Mouse (Mus musculus) layer of hippocampus, adult 6 months (tissue): ENCODE results near the gene Cdc27. TPM values are rescaled to one million over a fixed set of nuclear protein-coding genes. Genes with fewer than 3 reads are reported as not detected.

Experiments
- long read RNA-seq, 2 experiments: library from polyadenylated mRNA; unstranded; transcript quantifications; one replicate each; pipeline ENCODE4 v2.0.0; 2019 to 2020
- polyA plus RNA-seq: library from polyadenylated mRNA; unstranded; fragments of <200 nt; fragmentation: Nextera tagmentation; gene quantifications from 2 replicates; pipeline ENCODE4 v1.2.3, GENCODE M21; 2021

The Cdc27 gene
- polyA plus RNA-seq, result 10.2 and 11.5 TPM in 2 replicates
- long read RNA-seq, experiment 1, full-length matches to known transcripts, result 1 of 25 reads
- long read RNA-seq, experiment 1, partial matches to known transcripts, result 12 of 25 reads
- long read RNA-seq, experiment 1, other reads (novel, unspliced or antisense), result 12 of 25 reads
- long read RNA-seq, experiment 2, full-length matches to known transcripts, result 21 of 60 reads
- long read RNA-seq, experiment 2, partial matches to known transcripts, result 19 of 60 reads
- long read RNA-seq, experiment 2, other reads (novel, unspliced or antisense), result 20 of 60 reads

DNA sequence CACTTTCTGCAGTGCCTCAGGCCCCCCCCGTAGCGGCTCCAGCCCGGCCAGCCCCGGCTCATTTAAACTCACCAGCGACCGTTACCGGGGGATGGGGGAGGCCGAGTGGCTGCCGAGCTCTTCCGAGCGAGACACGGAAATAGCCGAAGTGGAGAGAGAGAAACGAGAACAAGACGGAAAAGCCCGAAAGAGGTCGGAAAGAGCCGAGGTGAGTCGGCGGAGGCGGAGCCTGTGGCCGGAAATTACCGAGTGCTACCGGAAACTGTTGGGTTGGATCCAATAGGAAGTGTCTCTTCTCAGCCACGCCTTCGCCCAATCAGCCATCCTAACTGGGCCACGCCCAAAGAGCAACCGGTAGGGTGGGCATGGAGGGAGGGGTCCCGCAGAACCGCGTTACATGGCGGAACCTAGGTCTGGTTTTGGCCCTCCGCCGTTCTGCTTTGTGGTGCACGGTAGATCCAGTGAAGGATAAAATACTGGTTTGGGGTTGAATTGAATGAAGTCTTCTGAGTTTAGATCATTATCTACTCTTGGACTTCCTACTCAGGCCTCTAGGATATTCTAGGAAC is at the start of gene Cdc27, which contains the start of gene Myl4:
Gene Cdc27, minus strand, starts transcription at position 215 of the 569 bp plus-strand sequence.
Gene Myl4, plus strand, starts transcription at position 258 of the 569 bp plus-strand sequence.

GRCm38 (mm10) chr11:104468751-104469268 is 81.6 kb downstream of the Cdc27 start, which contains the start of gene Kansl1:
TSS of gene Kansl1 (minus strand) at chr11:104468861.

Other genes starting within 250 kb of the Cdc27 start
- 12.9 and 13.4 TPM in 2 replicates for gene Kansl1, start 81.8 kb downstream of the Cdc27 start, polyA plus RNA-seq
- 10.7 and 11.7 TPM in 2 replicates for gene Myl4, start within 50 bp of the Cdc27 start, polyA plus RNA-seq
- 0.24 and 0.34 TPM in 2 replicates for gene Itgb3, start 57.4 kb upstream of the Cdc27 start, polyA plus RNA-seq
- 0.15 and 0.30 TPM in 2 replicates for gene Gm11639, start 135.1 kb upstream of the Cdc27 start, polyA plus RNA-seq